Mouse (Mus musculus) spleen, adult 12 weeks (tissue): Measurements from ENCODE around the gene Isl1.

Experiments used
- DNase-seq: peaks from one replicate; pipeline ENCODE4 v3.0.0; 2022; ENCODE audit warnings: low spot score

Isl1 gene

GRCm38 (mm10) chr13:116294734-116295133, 14.8 kb downstream of the Isl1 start:
- no peak for DNase-seq

GRCm38 (mm10) chr13:116294151-116294461, 15.4 kb downstream of the Isl1 start:
- DNase-seq: no peak

GRCm38 (mm10) chr13:116293301-116294150, 16.0 kb downstream of the Isl1 start:
- DNase-seq: no peak

GRCm38 (mm10) chr13:116289655-116290054, 19.8 kb downstream of the Isl1 start:
- no peak for DNase-seq

GRCm38 (mm10) chr13:116279207-116279772, 30.2 kb downstream of the Isl1 start:
- DNase-seq: no peak
